Mouse (Mus musculus) E14TG2a.4 (cell line): ENCODE results near the gene Plb1.

Experiments used
- H3K27me3 ChIP-seq: 2 replicates; pipeline ENCODE4 v1.6.1; 2014; ENCODE audit warnings: low read length, control low read depth; ENCODE audit not compliant: insufficient read depth
- H3K36me3 ChIP-seq: 2 replicates; pipeline ENCODE4 v1.6.1; 2014; ENCODE audit warnings: low read length, control low read depth; ENCODE audit not compliant: insufficient read depth
- H3K4me1 ChIP-seq: replicated peaks from 2 replicates; pipeline ENCODE4 v1.6.1; 2014; ENCODE audit warnings: low read depth, low read length, control low read depth
- H3K4me3 ChIP-seq: replicated peaks from 2 replicates; pipeline ENCODE4 v1.5.1; 2014; ENCODE audit warnings: mild to moderate bottlenecking, low read length
- H3K9me3 ChIP-seq: 2 replicates; pipeline ENCODE4 v1.6.1; 2014; ENCODE audit warnings: low read length, control low read depth
- CTCF ChIP-seq: conservative IDR thresholded peaks from 2 replicates; pipeline ENCODE4 v1.5.1; 2014; ENCODE audit warnings: low read length
- NANOG ChIP-seq: IDR thresholded peaks from 2 replicates; pipeline ENCODE4 v1.6.1; 2014; ENCODE audit warnings: borderline replicate concordance, low read length, mixed read lengths
- POU5F1 ChIP-seq: IDR thresholded peaks from 2 replicates; pipeline ENCODE4 v1.6.1; 2014; ENCODE audit warnings: low read length, borderline replicate concordance

Plb1 gene

DNA sequence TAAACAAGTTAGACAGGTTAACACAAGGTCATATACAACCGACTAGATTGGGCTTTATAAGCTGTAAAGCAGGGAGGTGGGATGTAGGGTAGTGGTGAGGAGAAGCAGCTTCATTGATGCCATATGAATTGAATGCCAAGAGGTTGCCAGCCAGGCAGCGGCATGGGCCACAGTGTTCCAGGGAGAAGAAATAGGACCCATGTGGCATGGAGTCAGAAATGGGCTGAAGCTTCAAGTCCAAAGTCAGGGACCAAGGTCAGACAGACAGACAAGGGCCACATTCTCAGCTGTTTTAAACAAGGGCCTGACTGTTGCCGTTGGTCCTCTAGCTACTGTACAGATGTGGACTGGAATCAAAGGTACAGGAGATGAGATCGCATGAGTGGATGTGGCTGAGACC is 128.0 kb downstream of the Plb1 start:
- no peaks in the 10 kb centered on the region for H3K4me1 ChIP-seq
- H3K36me3 ChIP-seq = no peaks in the 10 kb centered on the region
- peaks cover 5% of the 10 kb centered on the region; the same call in 1 of the 2 replicates for H3K27me3 ChIP-seq
- TF ChIP-seq POU5F1 (no peak), NANOG (no peak), CTCF (no peak)
- H3K9me3 ChIP-seq = no peaks in the 10 kb centered on the region
- no peak overlapping the region for H3K4me3 ChIP-seq

DNA sequence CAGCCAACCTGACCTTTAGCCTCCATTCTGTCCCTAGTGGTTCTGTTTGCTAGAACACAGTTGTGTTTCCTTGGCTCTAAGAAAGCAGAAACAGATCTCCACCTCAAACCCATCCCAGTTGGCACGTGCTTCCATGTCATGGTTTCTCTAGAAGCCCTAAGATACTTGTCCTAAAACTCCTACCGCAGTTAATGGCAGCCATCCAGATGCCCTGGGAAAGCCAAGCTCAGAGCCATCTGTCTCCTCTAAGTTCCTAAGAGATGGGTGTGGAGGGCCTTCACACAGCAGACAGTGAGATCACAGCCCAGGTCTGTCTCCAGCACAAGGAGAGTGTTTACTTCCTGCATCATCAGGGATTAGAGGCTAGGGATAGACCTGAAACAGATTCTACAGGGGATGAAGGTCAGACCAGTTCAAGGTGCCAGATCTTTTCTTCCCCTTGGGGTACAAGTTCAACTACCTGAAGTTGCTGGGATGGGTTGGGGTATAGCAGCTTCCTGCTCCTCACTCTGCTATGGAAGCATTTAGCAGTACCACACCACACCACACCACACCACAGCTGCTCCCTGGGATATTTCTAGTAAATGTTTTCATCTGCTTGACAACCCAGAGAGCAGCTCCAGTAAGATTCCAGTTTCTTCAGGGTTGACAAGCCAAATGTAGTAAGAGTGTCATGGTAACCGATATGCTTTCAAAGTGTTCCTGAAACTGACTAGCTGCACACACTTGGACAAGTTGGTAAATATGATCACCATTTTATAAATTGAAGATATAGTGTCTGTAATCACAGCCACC is 129.1 kb downstream of the Plb1 start:
- Histone ChIP-seq H3K4me3 (no peak overlapping the region), H3K4me1 (no peaks in the 10 kb centered on the region), H3K9me3 (no peaks in the 10 kb centered on the region), H3K27me3 (peaks cover 5% of the 10 kb centered on the region; the same call in 1 of the 2 replicates), H3K36me3 (no peaks in the 10 kb centered on the region)
- TF ChIP-seq POU5F1 = no peak
- TF ChIP-seq NANOG = no peak
- no peak for TF ChIP-seq CTCF

- Histone ChIP-seq H3K4me1 (no peaks in the 10 kb centered on the region), H3K27me3 (no peaks in the 10 kb centered on the region), H3K36me3 (no peaks in the 10 kb centered on the region), H3K9me3 (no peaks in the 10 kb centered on the region), H3K4me3 (no peak overlapping the region)
- TF ChIP-seq CTCF (no peak), POU5F1 (no peak), NANOG (no peak)
Observed at GRCm38 (mm10) chr5:32369391-32369790, 136.9 kb downstream of the Plb1 start.

- Histone ChIP-seq H3K4me1 (no peaks in the 10 kb centered on the region), H3K36me3 (no peaks in the 10 kb centered on the region), H3K27me3 (no peaks in the 10 kb centered on the region), H3K9me3 (no peaks in the 10 kb centered on the region), H3K4me3 (no peak overlapping the region)
- TF ChIP-seq POU5F1 = no peak
- no peak for TF ChIP-seq NANOG
- TF ChIP-seq CTCF = no peak
Observed at GRCm38 (mm10) chr5:32371239-32371638, 138.7 kb downstream of the Plb1 start.

- Histone ChIP-seq H3K27me3 (0 out of 2 replicates have a peak, but pooled peaks cover 3% of the 10 kb centered on the region), H3K4me1 (peaks cover 22% of the 10 kb centered on the region), H3K36me3 (no peaks in the 10 kb centered on the region), H3K4me3 (no peak overlapping the region), H3K9me3 (no peaks in the 10 kb centered on the region)
- TF ChIP-seq POU5F1 = no peak
- no peak for TF ChIP-seq CTCF
- TF ChIP-seq NANOG = no peak
Observed at GRCm38 (mm10) chr5:32378546-32378945, 146.0 kb downstream of the Plb1 start.

GRCm38 (mm10) chr5:32388656-32389055 is 156.1 kb downstream of the Plb1 start:
- no peaks in the 10 kb centered on the region for H3K36me3 ChIP-seq
- H3K4me3 ChIP-seq = no peak overlapping the region
- H3K27me3 ChIP-seq = no peaks in the 10 kb centered on the region
- TF ChIP-seq POU5F1 = no peak
- no peak for TF ChIP-seq CTCF
- no peak for TF ChIP-seq NANOG
- H3K9me3 ChIP-seq = no peaks in the 10 kb centered on the region
- H3K4me1 ChIP-seq = no peaks in the 10 kb centered on the region

DNA sequence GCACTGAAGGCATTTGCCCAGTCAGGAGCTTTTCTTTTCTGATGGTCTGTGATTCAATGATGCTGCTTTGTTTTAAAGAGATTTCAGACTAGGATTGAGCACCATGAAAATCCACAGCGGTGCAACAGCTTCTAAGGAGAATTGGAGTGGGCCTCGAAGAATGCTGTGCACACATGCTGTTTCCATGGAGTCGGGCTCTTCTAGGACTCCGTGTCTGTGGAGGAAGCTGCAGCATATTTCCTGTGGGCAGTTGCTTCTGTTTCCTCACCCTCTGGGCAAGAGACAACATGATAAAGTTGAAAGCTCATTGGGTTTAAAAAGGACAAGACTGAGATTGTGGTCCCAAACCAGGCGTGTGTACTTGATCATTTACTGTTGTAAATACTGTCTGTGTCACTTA is 157.8 kb downstream of the Plb1 start:
- Histone ChIP-seq H3K27me3 (no peaks in the 10 kb centered on the region; the same call in 1 of the 2 replicates), H3K4me1 (no peaks in the 10 kb centered on the region), H3K4me3 (no peak overlapping the region), H3K36me3 (no peaks in the 10 kb centered on the region), H3K9me3 (no peaks in the 10 kb centered on the region)
- TF ChIP-seq NANOG (no peak), POU5F1 (no peak), CTCF (no peak)

- H3K4me1 ChIP-seq = no peaks in the 10 kb centered on the region
- H3K4me3 ChIP-seq = no peak overlapping the region
- H3K36me3 ChIP-seq = no peaks in the 10 kb centered on the region
- TF ChIP-seq NANOG (no peak), POU5F1 (no peak), CTCF (no peak)
- no peaks in the 10 kb centered on the region; the same call in 1 of the 2 replicates for H3K27me3 ChIP-seq
- H3K9me3 ChIP-seq = no peaks in the 10 kb centered on the region
Observed at GRCm38 (mm10) chr5:32392281-32392680, 159.8 kb downstream of the Plb1 start.
